Mouse (Mus musculus) liver, adult 10 weeks (tissue): ENCODE measurements around the gene Sipa1. TPM values are rescaled to one million over a fixed set of nuclear protein-coding genes. Genes with fewer than 3 reads are reported as not detected.

Source experiments
- polyA plus RNA-seq: library from polyadenylated mRNA; stranded (reverse); fragments of 350-450 nt; fragmentation: Illumina TruSeq; extraction: RNeasy Lipid Tissue Mini Kit (QIAGEN cat#74804); gene quantifications from one replicate; pipeline ENCODE4 v1.2.3, GENCODE M21; 2014; ENCODE audit warnings: low read depth, low replicate concordance

The Sipa1 gene
- 0.16 TPM for polyA plus RNA-seq

GRCm38 (mm10) chr19:5662981-5663913 is at the start of gene Sipa1:
Gene Sipa1, minus strand, starts transcription at chr19:5663707.

GRCm38 (mm10) chr19:5704163-5704800 is 40.8 kb upstream of the Sipa1 start, which contains the start of gene Kcnk7:
Gene Kcnk7, plus strand, starts transcription at chr19:5704367.

GRCm38 (mm10) chr19:5688200-5689087 is 24.9 kb upstream of the Sipa1 start, which contains the start of the genes Map3k11 and Pcnx3:
Gene Map3k11, plus strand, starts transcription at chr19:5688742.
Gene Pcnx3, minus strand, starts transcription at chr19:5688908.

GRCm38 (mm10) chr19:5637069-5638047 is 26.1 kb downstream of the Sipa1 start, which contains the start of gene Rela:
Gene Rela, plus strand, starts transcription at chr19:5637483.

GRCm38 (mm10) chr19:5609547-5610404 is 53.7 kb downstream of the Sipa1 start, which contains the start of gene Kat5:
Gene Kat5, minus strand, starts transcription at chr19:5610237.

GRCm38 (mm10) chr19:5601752-5602541 is 61.6 kb downstream of the Sipa1 start, which contains the start of gene Rnaseh2c:
Gene Rnaseh2c, plus strand, starts transcription at chr19:5601873.

Other genes starting within 250 kb of the Sipa1 start
- 7.4 TPM for gene Drap1, start 238.7 kb downstream of the Sipa1 start, polyA plus RNA-seq
- 0.58 TPM for gene AI837181, start 238.6 kb downstream of the Sipa1 start, polyA plus RNA-seq
- not detected for gene Fosl1, start 216.2 kb downstream of the Sipa1 start, polyA plus RNA-seq
- gene Ccdc85b, start 205.8 kb downstream of the Sipa1 start, polyA plus RNA-seq = 0.11 TPM
- gene Fibp, start 203.1 kb downstream of the Sipa1 start, polyA plus RNA-seq = 5.5 TPM
- gene Ctsw, start 195.2 kb downstream of the Sipa1 start, polyA plus RNA-seq = not detected
- not detected for gene Efemp2, start 189.8 kb downstream of the Sipa1 start, polyA plus RNA-seq
- gene Mus81, start 175.3 kb downstream of the Sipa1 start, polyA plus RNA-seq = 0.74 TPM
- gene Cfl1, start 173.3 kb downstream of the Sipa1 start, polyA plus RNA-seq = 109 TPM
- gene 1700020D05Rik, start 159.9 kb downstream of the Sipa1 start, polyA plus RNA-seq = not detected
- 0.64 TPM for gene Snx32, start 153.2 kb downstream of the Sipa1 start, polyA plus RNA-seq
- gene Ovol1, start 103.1 kb downstream of the Sipa1 start, polyA plus RNA-seq = not detected
- not detected for gene Ap5b1, start 95.7 kb downstream of the Sipa1 start, polyA plus RNA-seq
- gene Rnaseh2c, start 61.8 kb downstream of the Sipa1 start, polyA plus RNA-seq = 3.4 TPM
- 7.2 TPM for gene Kat5, start 53.5 kb downstream of the Sipa1 start, polyA plus RNA-seq
- 2.4 TPM for gene Rela, start 26.2 kb downstream of the Sipa1 start, polyA plus RNA-seq
- gene Map3k11, start 25.0 kb upstream of the Sipa1 start, polyA plus RNA-seq = 0.16 TPM
- gene Pcnx3, start 25.2 kb upstream of the Sipa1 start, polyA plus RNA-seq = 0.37 TPM
- gene Kcnk7, start 40.7 kb upstream of the Sipa1 start, polyA plus RNA-seq = not detected
- 0.69 TPM for gene Ehbp1l1, start 62.6 kb upstream of the Sipa1 start, polyA plus RNA-seq
- 0.45 TPM for gene Fam89b, start 65.9 kb upstream of the Sipa1 start, polyA plus RNA-seq
- 0.32 TPM for gene Ltbp3, start 77.2 kb upstream of the Sipa1 start, polyA plus RNA-seq
- 1.4 TPM for gene Scyl1, start 107.7 kb upstream of the Sipa1 start, polyA plus RNA-seq
- gene Frmd8, start 211.6 kb upstream of the Sipa1 start, polyA plus RNA-seq = 1.5 TPM
- gene Slc25a45, start 214.1 kb upstream of the Sipa1 start, polyA plus RNA-seq = 7.7 TPM
- gene Tigd3, start 230.4 kb upstream of the Sipa1 start, polyA plus RNA-seq = not detected
- gene Dpf2, start 249.3 kb upstream of the Sipa1 start, polyA plus RNA-seq = 7.4 TPM